ENCODE assay signal across 26 mouse cellular contexts in genomic region chr14:29752876-29753275, GRCm38 (mm10). TPM values are rescaled to one million over a fixed set of nuclear protein-coding genes. Genes with fewer than 3 reads are reported as not detected.
DNase-seq lines count a peak whose midpoint lies in the region; TF ChIP-seq lines count a peak whose summit lies in the region.
"Had no signal": no experiment of that assay in that cellular context is flagged by ENCODE, and none has a peak within 500 bp of the region (broad histone marks: within the 10 kb centered on the region; RNA-seq: fewer than 3 reads in every experiment).

No protein-coding gene starts in this region.

- no peaks in the 10 kb centered on the region for H3K4me1 ChIP-seq in lung, adult 2 months (ENCODE audit: control insufficient read depth, insufficient read depth, low read length)
- H3K4me1 ChIP-seq: embryonic facial prominence, embryonic 13.5 days; forebrain, embryonic 13.5 days; heart, embryonic 13.5 days; limb, embryonic 13.5 days; liver, embryonic 12.5 days; midbrain, embryonic 13.5 days had no signal

- H3K4me3 ChIP-seq in lung, adult 2 months (replicated peaks; ENCODE audit: extremely low read depth, low read depth, low read length): no peak overlapping the region
- H3K4me3 ChIP-seq: embryonic facial prominence, embryonic 13.5 days; forebrain, embryonic 13.5 days; heart, embryonic 13.5 days; layer of hippocampus, adult 2 months; limb, embryonic 13.5 days; liver, embryonic 12.5 days; midbrain, embryonic 13.5 days had no signal

- intact Hi-C loops in left cerebral cortex, postnatal 36 days (cut with DNase I): no loop called here

- TF ChIP-seq POLR2A in lung, adult 2 months (IDR thresholded peaks at IDR 0.05; ENCODE audit: borderline replicate concordance, extremely low read depth, low read depth, low read length): no peak

- peak; percentile 18 for DNase-seq in adrenal gland, adult 2 months
- no peak for DNase-seq in adrenal gland, postnatal 25 days
- DNase-seq in heart, adult 11 months: peak; percentile 39
- DNase-seq in heart, adult 8-10 months (ENCODE audit: low spot score): no peak
- peak; percentile 25 for DNase-seq in lung, postnatal 10 days
- no peak for DNase-seq in lung, adult 2 months
- peak; percentile 27 to 47 for DNase-seq in left cerebral cortex, postnatal 36 days (ENCODE audit: low spot score in 2 of 2)
- DNase-seq: cerebellum, adult 8-10 months; cerebellum, postnatal 36 days; embryo, embryonic 11 days; gastrocnemius, postnatal 14 days; heart, adult 18-20 months; heart, postnatal 14 days; kidney, postnatal 25 days; lung, adult 18-20 months; thymus, adult 18-20 months; thymus, postnatal 36 days had no signal

- TF ChIP-seq CTCF in lung, adult 2 months (IDR thresholded peaks at IDR 0.05; ENCODE audit: insufficient read depth, low read length): no peak

- 65% methylated on average over 5 of the region's 5 CpGs for WGBS in lung, adult 2 months

RNA-seq across cellular contexts. Expression of gene Cacna2d3, which starts 31.2 kb away (rescaled TPM):
- total RNA-seq in adrenal gland, adult 2 months (2021): 1 to 10 TPM; 2.7 TPM
- polyA plus RNA-seq in adrenal gland, adult 2 months (2012; rRNA removed): 0.67 and 0.74 TPM in 2 replicates
- 3.7 and 6.0 TPM in 2 replicates for total RNA-seq in adrenal gland, postnatal 25 days (2021)
- 1 to 10 TPM in 2 of 4 experiments, under 1 TPM in 2; 0.50 to 1.2 (median 0.91) TPM for total RNA-seq in heart, adult 8-10 months (2022)
- polyA plus RNA-seq in lung, adult 2 months (2012; rRNA removed): 0.29 and 0.38 TPM in 2 replicates
- total RNA-seq in left cerebral cortex, postnatal 36 days (2021): 100 to 1,000 TPM; 108 to 117 TPM
- total RNA-seq: megakaryocyte, adult 5-6 weeks had no signal
- polyA plus RNA-seq: activated CD4-positive, CD25-positive, alpha-beta regulatory T cell, adult 4 months had no signal

Comparison
In these comparisons a context has a peak if more than half of its experiments do, and no peak if none do; other contexts are left out.
1. DNase-seq: peak in adrenal gland, adult 2 months (single experiment), heart, adult 11 months (single experiment), lung, postnatal 10 days (single experiment) and left cerebral cortex, postnatal 36 days (2 of 2); none in adrenal gland, postnatal 25 days (single experiment), heart, adult 8-10 months (single experiment) and lung, adult 2 months (single experiment).
2. RNA of gene Cacna2d3, which starts 31.2 kb away (total RNA-seq): 108 to 117 TPM in left cerebral cortex, postnatal 36 days; 3.7 to 6.0 TPM in adrenal gland, postnatal 25 days, 2.7 TPM in adrenal gland, adult 2 months and 0.50 to 1.2 TPM in heart, adult 8-10 months; every median in the first group is over 10 times any median in the second.